Mouse (Mus musculus) T-helper 1 cell (primary cell): ENCODE results near the gene Plxna2.

Experiments
- in situ Hi-C: fragments of 300-600 bp; cut with MboI, MseI; formaldehyde crosslinking; loops from one replicate; pipeline ENCODE4 v1.15.1; 2025; ENCODE audit warnings: high pct_unique_total_duplicates

The Plxna2 gene

GRCm38 (mm10) chr1:194815547-194815946, 197.5 kb downstream of the Plxna2 start:
- in situ Hi-C loops = no loop called here

- in situ Hi-C loops = no loop called here
Observed at GRCm38 (mm10) chr1:194816913-194817312, 198.9 kb downstream of the Plxna2 start.

GRCm38 (mm10) chr1:194820953-194821352, 202.9 kb downstream of the Plxna2 start:
- in situ Hi-C loops = no loop called here

GRCm38 (mm10) chr1:194821721-194822120, 203.7 kb downstream of the Plxna2 start:
- in situ Hi-C loops = no loop called here

GRCm38 (mm10) chr1:194828316-194828715, 210.3 kb downstream of the Plxna2 start:
- in situ Hi-C loops = no loop called here

- in situ Hi-C loops = no loop called here
Observed at GRCm38 (mm10) chr1:194835238-194835637, 217.2 kb downstream of the Plxna2 start.

- in situ Hi-C loops = no loop called here
Observed at GRCm38 (mm10) chr1:194836182-194836581, 218.2 kb downstream of the Plxna2 start.

- in situ Hi-C loops = no loop called here
Observed at GRCm38 (mm10) chr1:194836671-194837070, 218.7 kb downstream of the Plxna2 start.

GRCm38 (mm10) chr1:194839230-194839910, 221.4 kb downstream of the Plxna2 start:
- in situ Hi-C loops = no loop called here

GRCm38 (mm10) chr1:194843020-194843419, 225.0 kb downstream of the Plxna2 start:
- in situ Hi-C loops = no loop called here

- in situ Hi-C loops = no loop called here
Observed at GRCm38 (mm10) chr1:194847014-194847413, 229.0 kb downstream of the Plxna2 start.

GRCm38 (mm10) chr1:194851242-194852064, 233.4 kb downstream of the Plxna2 start:
- in situ Hi-C loops = no loop called here

GRCm38 (mm10) chr1:194852065-194852358, 234.0 kb downstream of the Plxna2 start:
- in situ Hi-C loops = no loop called here
